Mouse (Mus musculus): ENCODE data around the gene Rcc1. TPM values are rescaled to one million over a fixed set of nuclear protein-coding genes. Genes with fewer than 3 reads are reported as not detected.

The Rcc1 gene
- polyA plus RNA-seq, 2 experiments, result 21.5 to 27.2 TPM

GRCm38 (mm10) chr4:132385771-132386410 lies 32.5 kb upstream of the Rcc1 start:
- no peak for DNase-seq (ENCODE audit: low read depth in 3 of 3, low spot score in 3 of 3)
- WGBS (ENCODE audit: insufficient replicate concordance), result 75% methylated on average over 8 of the region's 8 CpGs
- Histone ChIP-seq H3K9me3 (ENCODE audit: control insufficient read depth, low read length) (no peaks in the 10 kb centered on the region), H3K4me3 (ENCODE audit: insufficient read depth in 1 of 2, low read depth in 2 of 2, low read length in 2 of 2) (no peak overlapping the region), H3K36me3 (replicated peaks; ENCODE audit: control insufficient read depth, insufficient read depth, low read depth) (peaks cover 16% of the 10 kb centered on the region), H3K4me1 (replicated peaks; ENCODE audit: control insufficient read depth in 2 of 2, insufficient read depth in 2 of 2, low read length in 1 of 2) (peaks cover 22 to 32% of the 10 kb centered on the region in 2 experiments), H3K27me3 (ENCODE audit: control insufficient read depth, insufficient read depth, low read length) (no peaks in the 10 kb centered on the region), H3K9ac (replicated peaks) (no peak overlapping the region), H3K27ac (no peak overlapping the region), H3K4me2 (ENCODE audit: low read depth) (no peak overlapping the region)
- no peak for ATAC-seq (ENCODE audit: insufficient read depth)
- TF ChIP-seq EP300 (IDR thresholded peaks at IDR 0.05; ENCODE audit: low read depth) (no peak), CTCF (IDR thresholded peaks at IDR 0.05; ENCODE audit: low read depth) (no peak)

- peaks cover 16% of the 10 kb centered on the region for H3K36me3 ChIP-seq (replicated peaks; ENCODE audit: control insufficient read depth, insufficient read depth, low read depth)
- no peak for ATAC-seq (ENCODE audit: insufficient read depth)
- H3K27me3 ChIP-seq (ENCODE audit: control insufficient read depth, insufficient read depth, low read length), result no peaks in the 10 kb centered on the region
Measured at GRCm38 (mm10) chr4:132383455-132383854, 30.1 kb upstream of the Rcc1 start.

GRCm38 (mm10) chr4:132382296-132382695 lies 28.9 kb upstream of the Rcc1 start:
- Histone ChIP-seq H3K36me3 (replicated peaks; ENCODE audit: control insufficient read depth, insufficient read depth, low read depth) (peaks cover 26% of the 10 kb centered on the region), H3K4me3 (ENCODE audit: insufficient read depth in 1 of 2, low read depth in 2 of 2, low read length in 2 of 2) (no peak overlapping the region), H3K9me3 (ENCODE audit: control insufficient read depth, low read length) (no peaks in the 10 kb centered on the region), H3K27me3 (ENCODE audit: control insufficient read depth, insufficient read depth, low read length) (no peaks in the 10 kb centered on the region), H3K9ac (replicated peaks) (no peak overlapping the region), H3K27ac (no peak overlapping the region), H3K4me1 (replicated peaks; ENCODE audit: control insufficient read depth in 2 of 2, insufficient read depth in 2 of 2, low read length in 1 of 2) (peaks cover 5 to 8% of the 10 kb centered on the region in 2 experiments; a peak in 3 of 4 replicates), H3K4me2 (ENCODE audit: low read depth) (no peak overlapping the region)
- DNase-seq (ENCODE audit: low read depth in 3 of 3, low spot score in 3 of 3) (no peak), ATAC-seq (ENCODE audit: insufficient read depth) (no peak)
- no peak for TF ChIP-seq CTCF (IDR thresholded peaks at IDR 0.05; ENCODE audit: low read depth)
- TF ChIP-seq EP300 (IDR thresholded peaks at IDR 0.05; ENCODE audit: low read depth), result no peak
- 59% methylated on average over 4 of the region's 4 CpGs for WGBS (ENCODE audit: insufficient replicate concordance)

More at GRCm38 (mm10) chr4:132383455-132383854, 30.1 kb upstream of the Rcc1 start:
- TF ChIP-seq EP300 (IDR thresholded peaks at IDR 0.05; ENCODE audit: low read depth) (no peak), CTCF (IDR thresholded peaks at IDR 0.05; ENCODE audit: low read depth) (no peak)
- Histone ChIP-seq H3K9ac (replicated peaks) (no peak overlapping the region; the same call in 1 of the 2 replicates), H3K9me3 (ENCODE audit: control insufficient read depth, low read length) (no peaks in the 10 kb centered on the region), H3K27ac (peak overlapping the region; percentile 19; the same call in 1 of the 2 replicates), H3K4me1 (replicated peaks; ENCODE audit: control insufficient read depth in 2 of 2, insufficient read depth in 2 of 2, low read length in 1 of 2) (peaks cover 10 to 18% of the 10 kb centered on the region in 2 experiments), H3K4me2 (ENCODE audit: low read depth) (no peak overlapping the region), H3K4me3 (ENCODE audit: insufficient read depth in 1 of 2, low read depth in 2 of 2, low read length in 2 of 2) (no peak overlapping the region)
- DNase-seq (ENCODE audit: low read depth in 3 of 3, low spot score in 3 of 3), result no peak
- 37% methylated on average over 3 of the region's 3 CpGs for WGBS (ENCODE audit: insufficient replicate concordance)

GRCm38 (mm10) chr4:132380965-132381616 lies 27.7 kb upstream of the Rcc1 start:
- no peak for ATAC-seq (ENCODE audit: insufficient read depth)

GRCm38 (mm10) chr4:132373820-132374219 lies 20.4 kb upstream of the Rcc1 start:
- Histone ChIP-seq H3K9me3 (ENCODE audit: control insufficient read depth, low read length) (no peaks in the 10 kb centered on the region), H3K36me3 (replicated peaks; ENCODE audit: control insufficient read depth, insufficient read depth, low read depth) (peaks cover 45% of the 10 kb centered on the region), H3K27ac (no peak overlapping the region), H3K4me3 (ENCODE audit: insufficient read depth in 1 of 2, low read depth in 2 of 2, low read length in 2 of 2) (no peak overlapping the region), H3K27me3 (ENCODE audit: control insufficient read depth, insufficient read depth, low read length) (no peaks in the 10 kb centered on the region), H3K9ac (replicated peaks) (no peak overlapping the region), H3K4me2 (ENCODE audit: low read depth) (no peak overlapping the region), H3K4me1 (replicated peaks; ENCODE audit: control insufficient read depth in 2 of 2, insufficient read depth in 2 of 2, low read length in 1 of 2) (no peaks in the 10 kb centered on the region)
- 88% methylated on average over 1 of the region's 1 CpGs for WGBS (ENCODE audit: insufficient replicate concordance)
- no peak for DNase-seq (ENCODE audit: low read depth in 3 of 3, low spot score in 3 of 3)
- ATAC-seq (ENCODE audit: insufficient read depth), result no peak
- no peak for TF ChIP-seq CTCF (IDR thresholded peaks at IDR 0.05; ENCODE audit: low read depth)

More at GRCm38 (mm10) chr4:132380965-132381616, 27.7 kb upstream of the Rcc1 start:
- Histone ChIP-seq H3K27me3 (ENCODE audit: control insufficient read depth, insufficient read depth, low read length) (no peaks in the 10 kb centered on the region), H3K36me3 (replicated peaks; ENCODE audit: control insufficient read depth, insufficient read depth, low read depth) (peaks cover 25% of the 10 kb centered on the region), H3K4me1 (replicated peaks; ENCODE audit: control insufficient read depth in 2 of 2, insufficient read depth in 2 of 2, low read length in 1 of 2) (peaks cover 5 to 6% of the 10 kb centered on the region in 2 experiments; a peak in 3 of 4 replicates), H3K4me3 (ENCODE audit: insufficient read depth in 1 of 2, low read depth in 2 of 2, low read length in 2 of 2) (no peak overlapping the region), H3K27ac (no peak overlapping the region), H3K4me2 (ENCODE audit: low read depth) (no peak overlapping the region), H3K9me3 (ENCODE audit: control insufficient read depth, low read length) (no peaks in the 10 kb centered on the region), H3K9ac (replicated peaks) (no peak overlapping the region)
- DNase-seq (ENCODE audit: low read depth in 3 of 3, low spot score in 3 of 3), result no peak
- no peak for TF ChIP-seq EP300 (IDR thresholded peaks at IDR 0.05; ENCODE audit: low read depth)
- no peak for TF ChIP-seq CTCF (IDR thresholded peaks at IDR 0.05; ENCODE audit: low read depth)
- WGBS (ENCODE audit: insufficient replicate concordance), result 80% methylated on average over 2 of the region's 2 CpGs
